Mouse (Mus musculus) neural tube, embryonic 10.5 days (tissue): ENCODE results near the gene Vps26a.

Experiments used
- DNase-seq: peaks from one replicate; pipeline ENCODE4 v3.0.0-alpha.2; 2017; ENCODE audit warnings: low spot score; ENCODE audit errors: extremely low spot score

Gene Vps26a

DNA sequence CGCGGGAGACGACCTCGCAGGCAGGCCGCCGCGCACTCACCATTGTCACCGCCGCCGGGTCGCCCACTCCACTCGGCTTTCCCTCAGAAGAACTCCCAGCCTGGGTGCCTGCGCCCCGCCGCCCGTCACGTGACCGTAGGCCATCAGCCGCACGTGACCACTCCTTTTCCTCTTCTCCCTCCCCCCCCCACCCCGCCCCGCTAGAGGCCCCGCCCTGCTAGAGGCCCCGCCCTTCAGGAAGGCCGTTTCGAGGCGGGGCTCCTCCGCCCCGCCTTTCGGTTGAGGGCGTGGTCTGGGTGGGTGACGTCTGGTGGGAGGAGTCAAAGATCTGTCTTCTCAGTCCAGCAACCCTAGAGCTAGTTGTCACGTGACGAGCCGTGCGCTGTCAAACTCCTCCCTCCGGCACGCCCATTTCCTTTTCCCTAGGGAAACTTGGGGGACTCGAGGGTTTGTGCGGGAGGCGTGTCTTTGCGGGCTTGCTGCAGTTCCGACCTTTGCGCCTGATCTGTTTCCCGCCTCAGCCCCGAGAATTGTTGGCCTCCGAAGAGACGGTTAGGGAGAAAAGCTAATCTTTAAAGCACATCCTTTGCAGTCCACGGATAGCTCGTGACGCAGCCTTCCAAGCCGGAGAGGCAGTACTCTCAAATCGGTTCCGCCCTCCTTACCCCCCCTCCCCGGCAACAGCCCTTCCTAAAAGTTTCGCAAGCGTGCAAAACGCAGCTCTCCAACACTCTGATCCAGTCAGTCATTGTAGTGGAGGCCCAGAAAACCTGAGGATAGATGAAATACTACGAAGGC lies at the start of gene Vps26a:
Gene Vps26a, minus strand, starts transcription at position 188 of the 798 bp plus-strand sequence.
- peak; percentile 99 for DNase-seq

DNA sequence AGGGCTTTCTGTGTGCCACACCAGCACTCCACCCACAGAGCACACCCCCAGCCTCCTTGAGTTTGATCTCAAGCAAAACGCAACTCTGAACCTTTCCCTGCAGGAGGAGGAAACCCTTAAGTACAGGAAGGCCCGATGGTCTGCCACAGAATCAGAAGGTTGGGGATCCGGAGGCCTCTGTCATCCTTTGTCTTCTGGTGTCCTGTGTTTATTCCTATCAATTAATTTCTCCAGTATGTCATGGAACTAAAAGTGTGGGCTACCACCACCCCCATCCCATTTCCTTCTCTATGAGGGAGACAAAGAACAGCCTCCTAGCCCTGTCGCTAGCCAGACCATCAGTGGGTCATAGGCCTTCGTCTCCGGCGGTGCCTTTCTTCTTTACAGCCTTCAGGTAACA lies 47.9 kb upstream of the Vps26a start:
- no peak for DNase-seq

DNA sequence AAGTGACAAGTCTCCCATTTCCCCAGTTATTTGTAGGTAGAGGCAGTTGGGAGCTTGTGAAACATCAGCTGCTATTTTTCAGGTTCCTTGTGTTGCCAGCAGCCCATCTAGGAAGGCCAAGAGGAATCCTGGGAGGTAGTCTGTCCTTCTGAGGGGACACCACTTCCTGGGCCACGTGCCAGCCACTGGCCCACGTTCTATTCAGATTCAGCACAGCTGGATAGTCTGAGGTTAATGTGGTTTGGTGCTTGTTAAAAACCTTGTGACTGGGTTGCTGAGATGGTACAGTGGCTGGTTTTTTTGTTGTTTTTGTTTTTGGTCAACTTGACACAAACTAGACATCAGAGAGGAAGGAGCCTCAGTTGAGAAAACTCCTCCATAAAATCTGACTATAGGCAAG lies 46.2 kb upstream of the Vps26a start:
- no peak for DNase-seq

DNA sequence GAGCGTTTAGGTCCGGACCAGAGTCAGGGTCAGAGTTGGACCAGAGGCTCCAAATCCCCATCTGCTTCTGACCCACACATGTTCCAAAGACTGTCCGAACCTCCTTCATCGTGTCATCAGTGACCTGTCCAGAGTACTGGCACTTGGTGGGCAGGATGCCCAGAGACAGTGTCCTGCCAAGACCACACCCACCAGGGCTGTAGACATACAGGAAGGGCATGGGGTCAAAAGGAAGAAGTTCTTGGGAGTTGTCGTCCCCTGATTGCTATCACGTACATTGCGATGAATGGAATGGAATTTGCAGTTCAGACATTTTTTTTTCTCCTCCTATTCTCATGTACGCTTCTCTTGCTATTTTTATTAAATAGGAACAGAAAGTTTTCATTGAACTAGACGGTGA lies 43.6 kb upstream of the Vps26a start:
- no peak for DNase-seq

DNA sequence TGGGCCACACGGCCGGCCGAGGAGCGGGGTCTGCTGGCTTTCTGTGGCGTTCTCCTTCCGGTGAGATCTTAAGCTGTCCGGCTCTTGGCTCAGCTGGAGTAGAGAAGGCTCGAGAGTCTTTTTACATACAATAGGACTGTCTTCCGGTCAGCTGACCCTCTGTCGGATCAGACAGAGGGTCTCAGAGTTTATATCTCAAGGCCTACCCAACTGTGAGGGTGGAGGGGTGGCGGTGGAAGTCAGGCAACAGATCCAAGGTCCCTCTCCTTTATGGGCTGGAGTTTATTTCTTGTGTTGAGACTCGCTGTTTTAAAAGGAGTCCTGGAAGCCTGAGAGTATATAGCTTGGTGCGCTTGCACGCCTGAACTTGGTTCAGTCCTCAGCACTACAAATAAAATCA lies 40.7 kb upstream of the Vps26a start, which contains the start of gene Srgn:
Gene Srgn, minus strand, starts transcription at position 101 of the 400 bp plus-strand sequence.
- no peak for DNase-seq

- no peak for DNase-seq
Observed at GRCm38 (mm10) chr10:62522346-62522950, 35.8 kb upstream of the Vps26a start.

DNA sequence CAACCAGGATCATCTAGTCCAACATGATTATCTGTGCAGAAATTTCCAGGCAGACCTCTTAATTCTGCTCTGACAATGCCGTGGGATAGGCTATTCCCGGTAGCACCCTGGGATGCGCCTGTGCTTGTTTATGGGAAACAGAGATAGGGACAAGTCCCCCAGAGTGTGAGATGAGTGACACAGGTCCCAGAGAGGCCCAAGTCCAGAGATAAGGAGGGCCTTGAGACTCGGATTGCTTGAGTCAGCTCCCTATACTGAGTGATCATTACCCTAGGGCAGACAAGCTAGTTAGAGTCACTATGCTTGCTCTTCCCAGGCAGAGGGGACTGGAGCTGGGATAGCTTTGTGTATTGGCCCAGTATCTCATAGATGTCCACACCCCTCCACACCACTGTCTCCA lies 35.2 kb upstream of the Vps26a start:
- no peak for DNase-seq

DNA sequence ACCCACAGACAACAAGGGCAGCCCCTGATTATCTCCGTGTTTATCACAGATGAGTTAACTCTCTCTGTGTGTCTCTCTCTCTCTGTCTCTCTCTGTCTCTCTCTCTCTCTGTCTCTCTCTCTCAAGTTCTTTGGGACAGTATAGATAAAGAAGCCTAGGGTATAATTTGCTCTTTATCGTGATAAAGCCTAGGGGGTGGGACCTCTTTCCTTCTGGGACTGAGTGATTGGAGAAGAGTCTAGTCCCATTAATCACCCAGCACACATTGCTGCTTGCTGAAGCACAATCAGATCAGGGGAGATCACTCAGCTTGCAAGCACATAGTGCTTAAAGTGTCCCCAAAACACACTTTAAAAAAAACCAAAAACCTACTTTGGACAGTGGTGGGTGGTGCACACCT lies 34.3 kb upstream of the Vps26a start:
- DNase-seq, result no peak

DNA sequence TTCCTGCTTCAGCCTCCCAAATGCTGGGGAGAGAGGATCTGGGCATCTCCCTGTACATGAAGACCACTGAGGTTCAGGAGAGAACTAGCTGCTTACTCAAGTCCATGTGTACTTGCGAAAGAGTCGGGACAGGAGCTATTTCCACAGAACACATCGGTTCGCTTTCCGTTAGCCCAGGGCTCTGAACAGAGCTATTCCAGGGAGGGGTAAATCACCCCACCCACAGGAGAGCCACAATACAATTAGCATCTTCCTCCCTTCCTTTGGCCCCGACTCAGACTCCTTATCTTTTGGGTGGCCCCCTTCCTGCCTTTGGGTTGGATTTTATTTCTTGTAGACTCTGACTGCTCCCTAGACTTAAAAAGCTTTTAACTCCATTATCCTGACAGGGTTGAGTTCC lies 30.9 kb upstream of the Vps26a start:
- no peak for DNase-seq

GRCm38 (mm10) chr10:62512855-62513254 lies 26.2 kb upstream of the Vps26a start:
- DNase-seq, result no peak

- no peak for DNase-seq
Observed at GRCm38 (mm10) chr10:62511528-62511927, 24.9 kb upstream of the Vps26a start.

DNA sequence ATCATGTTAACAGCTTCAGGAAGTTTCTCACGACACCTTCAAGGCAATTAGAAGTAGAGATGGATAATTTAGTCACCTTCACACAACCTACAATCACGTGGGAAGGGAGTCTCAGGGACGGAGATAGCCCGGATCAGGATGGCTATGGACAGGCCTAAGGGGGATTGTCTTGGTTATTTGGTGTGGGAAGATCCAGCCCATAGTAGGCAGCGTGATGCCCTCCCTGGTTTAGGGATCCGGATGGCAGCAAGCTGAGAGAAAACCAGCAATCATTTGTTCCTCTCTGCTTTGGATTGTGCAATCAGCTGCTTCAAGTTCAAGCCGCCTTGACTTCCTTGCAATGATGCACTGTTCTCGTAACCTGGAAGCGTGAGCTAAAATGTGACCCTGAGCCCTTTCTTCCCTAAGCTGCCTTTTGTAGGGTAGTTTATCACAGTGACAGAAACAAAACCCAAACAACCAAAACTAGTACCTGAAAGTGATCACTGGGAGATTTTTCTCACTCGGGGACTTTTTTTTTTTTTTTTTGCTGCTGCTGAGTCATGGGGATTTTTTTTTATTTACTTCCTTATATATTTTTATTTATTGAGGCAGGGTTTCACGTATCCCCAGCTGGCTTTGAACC lies 22.5 kb upstream of the Vps26a start:
- DNase-seq, result no peak

- no peak for DNase-seq
Observed at GRCm38 (mm10) chr10:62508459-62508858, 21.9 kb upstream of the Vps26a start.

- DNase-seq, result no peak
Observed at GRCm38 (mm10) chr10:62507591-62508308, 21.1 kb upstream of the Vps26a start.

DNA sequence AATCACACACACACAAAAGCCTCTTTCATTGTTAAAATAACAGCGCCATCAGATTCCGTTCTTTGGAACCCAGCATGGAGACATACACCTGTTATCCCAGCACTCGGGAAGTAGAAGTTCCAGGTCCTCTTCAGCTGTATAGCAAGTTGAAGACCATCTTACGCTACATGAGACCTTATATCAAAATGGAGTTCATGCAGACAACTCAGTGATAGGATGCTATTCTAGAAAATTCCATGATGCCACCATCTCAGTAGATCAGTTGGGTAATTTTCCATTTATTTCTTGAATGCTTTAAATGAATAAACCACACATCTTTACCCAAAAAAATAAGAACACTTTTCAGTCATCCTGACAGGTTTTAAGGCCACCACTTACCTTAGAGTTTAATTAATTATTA lies 20.5 kb upstream of the Vps26a start:
- DNase-seq, result no peak

- no peak for DNase-seq
Observed at GRCm38 (mm10) chr10:62506019-62506556, 19.5 kb upstream of the Vps26a start.

- no peak for DNase-seq
Observed at GRCm38 (mm10) chr10:62505224-62505983, 18.8 kb upstream of the Vps26a start.

- DNase-seq, result no peak
Observed at GRCm38 (mm10) chr10:62503836-62504628, 17.4 kb upstream of the Vps26a start.

- DNase-seq, result no peak
Observed at GRCm38 (mm10) chr10:62503353-62503752, 16.7 kb upstream of the Vps26a start.

- no peak for DNase-seq
Observed at GRCm38 (mm10) chr10:62501951-62502350, 15.3 kb upstream of the Vps26a start.
